In genomic region chr5:37395172-37396030, GRCm38 (mm10) we compare ENCODE assay signal across 22 mouse cellular contexts. TPM values are rescaled to one million over a fixed set of nuclear protein-coding genes. Genes with fewer than 3 reads are reported as not detected.
DNase-seq lines count a peak whose midpoint lies in the region; ATAC-seq and TF ChIP-seq lines count a peak whose summit lies in the region.
"Had no signal": no experiment of that assay in that cellular context is flagged by ENCODE, and none has a peak within 500 bp of the region (broad histone marks: within the 10 kb centered on the region; RNA-seq: fewer than 3 reads in every experiment).

No protein-coding gene starts in this region.

- TF ChIP-seq POLR2A in brain, embryonic 14.5 days (IDR thresholded peaks at IDR 0.05; ENCODE audit: borderline replicate concordance, extremely low read depth, insufficient read depth, insufficient read length, poor library complexity, severe bottlenecking) = no peak

- H3K4me2 ChIP-seq in hindbrain, embryonic 11.5 days (replicated peaks; ENCODE audit: low read depth, low read length) = no peak overlapping the region
- H3K4me2 ChIP-seq in hindbrain, embryonic 13.5 days = no peak overlapping the region
- peak overlapping the region; percentile 7; the same call in 1 of the 2 replicates for H3K4me2 ChIP-seq in midbrain, embryonic 16.5 days (ENCODE audit: low read length)
- H3K4me2 ChIP-seq: heart, embryonic 13.5 days; limb, embryonic 12.5 days; liver, embryonic 15.5 days; neural tube, embryonic 12.5 days had no signal

- no peaks in the 10 kb centered on the region for H3K9me3 ChIP-seq in hindbrain, embryonic 11.5 days (ENCODE audit: control insufficient read depth, low read length)
- 0 out of 2 replicates have a peak, but pooled peaks cover 4% of the 10 kb centered on the region for H3K9me3 ChIP-seq in hindbrain, embryonic 10.5 days
- 0 out of 2 replicates have a peak, but pooled peaks cover 6% of the 10 kb centered on the region for H3K9me3 ChIP-seq in hindbrain, embryonic 13.5 days
- H3K9me3 ChIP-seq in midbrain, embryonic 16.5 days (replicated peaks; ENCODE audit: control insufficient read depth, low read length, poor library complexity, severe bottlenecking) = no peaks in the 10 kb centered on the region
- H3K9me3 ChIP-seq: limb, embryonic 12.5 days; liver, embryonic 15.5 days; neural tube, embryonic 12.5 days had no signal

- no peaks in the 10 kb centered on the region for H3K4me1 ChIP-seq in hindbrain, embryonic 11.5 days (replicated peaks; ENCODE audit: control insufficient read depth, insufficient read depth, low read length)
- no peaks in the 10 kb centered on the region for H3K4me1 ChIP-seq in hindbrain, embryonic 10.5 days (replicated peaks)
- H3K4me1 ChIP-seq in hindbrain, embryonic 13.5 days (replicated peaks) = peaks cover 17% of the 10 kb centered on the region
- peaks cover 8% of the 10 kb centered on the region for H3K4me1 ChIP-seq in midbrain, embryonic 16.5 days (ENCODE audit: control insufficient read depth, insufficient read depth, low read length)
- H3K4me1 ChIP-seq: heart, embryonic 13.5 days; limb, embryonic 12.5 days; neural tube, embryonic 12.5 days had no signal

- TF ChIP-seq CTCF in brain, embryonic 14.5 days (IDR thresholded peaks at IDR 0.05; ENCODE audit: borderline replicate concordance, extremely low read depth, insufficient read depth, insufficient read length) = no peak

- H3K27me3 ChIP-seq in hindbrain, embryonic 11.5 days (ENCODE audit: control insufficient read depth, insufficient read depth, low read length) = no peaks in the 10 kb centered on the region
- no peaks in the 10 kb centered on the region for H3K27me3 ChIP-seq in hindbrain, embryonic 10.5 days (ENCODE audit: insufficient read depth, poor library complexity, severe bottlenecking)
- H3K27me3 ChIP-seq in hindbrain, embryonic 13.5 days = no peaks in the 10 kb centered on the region
- H3K27me3 ChIP-seq in midbrain, embryonic 16.5 days (ENCODE audit: control insufficient read depth, insufficient read depth, low read depth, low read length) = no peaks in the 10 kb centered on the region
- H3K27me3 ChIP-seq: heart, embryonic 13.5 days; limb, embryonic 12.5 days; liver, embryonic 15.5 days; neural tube, embryonic 12.5 days had no signal

- H3K9ac ChIP-seq in hindbrain, embryonic 11.5 days (ENCODE audit: low read depth, low read length) = no peak overlapping the region
- no peak overlapping the region for H3K9ac ChIP-seq in hindbrain, embryonic 13.5 days
- no peak overlapping the region for H3K9ac ChIP-seq in midbrain, embryonic 16.5 days (ENCODE audit: low read depth, low read length)
- H3K9ac ChIP-seq: heart, embryonic 13.5 days; limb, embryonic 12.5 days; liver, embryonic 15.5 days; neural tube, embryonic 12.5 days had no signal

- peak; percentile 3 for DNase-seq in hindbrain, embryonic 11.5 days (ENCODE audit: low spot score)
- DNase-seq in hindbrain, embryonic 10.5 days (ENCODE audit: low spot score) = no peak
- DNase-seq in brain, embryonic 14.5 days (ENCODE audit: low read depth) = peak; percentile 80
- DNase-seq in spleen, postnatal 10 days (ENCODE audit: low spot score in 2 of 2) = no peak
- no peak for DNase-seq in left cerebral cortex, adult 18-20 months (ENCODE audit: low spot score in 2 of 2)
- DNase-seq: adrenal gland, adult 2 months; B cell, adult 2 months; cerebellum, adult 11-12 months; embryo, embryonic 11 days; heart, postnatal 4 days; kidney, adult 8-10 months; layer of hippocampus, postnatal 36 days; lung, postnatal 14 days; thymus, postnatal 25 days had no signal

- H3K27ac ChIP-seq in hindbrain, embryonic 11.5 days (ENCODE audit: low read depth, low read length) = no peak overlapping the region
- H3K27ac ChIP-seq in hindbrain, embryonic 10.5 days = no peak overlapping the region
- H3K27ac ChIP-seq in hindbrain, embryonic 13.5 days = peak overlapping the region; percentile 45
- H3K27ac ChIP-seq in midbrain, embryonic 16.5 days (ENCODE audit: low read length) = peak overlapping the region; percentile 15; the same call in 1 of the 2 replicates
- H3K27ac ChIP-seq: heart, embryonic 13.5 days; limb, embryonic 12.5 days; liver, embryonic 15.5 days; neural tube, embryonic 12.5 days; stomach, postnatal 0 days had no signal

- no peak overlapping the region for H3K4me3 ChIP-seq in hindbrain, embryonic 11.5 days (ENCODE audit: low read depth, low read length)
- H3K4me3 ChIP-seq in hindbrain, embryonic 10.5 days = no peak overlapping the region
- no peak overlapping the region for H3K4me3 ChIP-seq in hindbrain, embryonic 13.5 days
- no peak overlapping the region for H3K4me3 ChIP-seq in midbrain, embryonic 16.5 days (ENCODE audit: low read depth, low read length)
- H3K4me3 ChIP-seq: heart, embryonic 13.5 days; limb, embryonic 12.5 days; liver, embryonic 15.5 days; neural tube, embryonic 12.5 days had no signal

- ATAC-seq in hindbrain, embryonic 11.5 days (ENCODE audit: low FRiP score) = peak; percentile 56; the same call in 1 of the 2 replicates
- peak; percentile 68 for ATAC-seq in hindbrain, embryonic 13.5 days (ENCODE audit: low FRiP score)
- peak; percentile 84 for ATAC-seq in midbrain, embryonic 16.5 days
- ATAC-seq in megakaryocyte, adult 5-6 weeks (ENCODE audit: poor library complexity, severe bottlenecking) = no peak

- H3K36me3 ChIP-seq in hindbrain, embryonic 11.5 days (ENCODE audit: control insufficient read depth, insufficient read depth, low read length) = no peaks in the 10 kb centered on the region
- H3K36me3 ChIP-seq in hindbrain, embryonic 10.5 days = peaks cover 70% of the 10 kb centered on the region
- no peaks in the 10 kb centered on the region for H3K36me3 ChIP-seq in hindbrain, embryonic 13.5 days
- H3K36me3 ChIP-seq in midbrain, embryonic 16.5 days (ENCODE audit: control insufficient read depth, insufficient read depth, low read length) = no peaks in the 10 kb centered on the region
- H3K36me3 ChIP-seq: liver, embryonic 15.5 days had no signal

- WGBS in hindbrain, embryonic 11.5 days = 75% methylated on average over 22 of the region's 22 CpGs
- WGBS in hindbrain, embryonic 10.5 days = 77% methylated on average over 22 of the region's 22 CpGs
- WGBS in hindbrain, embryonic 13.5 days = 45% methylated on average over 22 of the region's 22 CpGs
- WGBS in midbrain, embryonic 16.5 days = 33% methylated on average over 22 of the region's 22 CpGs

RNA-seq across cellular contexts. Expression of gene Evc2, which starts 57.1 kb away (rescaled TPM):
- polyA plus RNA-seq in hindbrain, embryonic 11.5 days (2014; fragmentation: Nextera tagmentation; extraction: Ambion mirVana) = 7.7 and 8.1 TPM in 2 replicates
- polyA plus RNA-seq in hindbrain, embryonic 10.5 days (2016; fragmentation: Nextera tagmentation; extraction: Ambion mirVana) = 13.6 and 16.6 TPM in 2 replicates
- 8.8 and 13.5 TPM in 2 replicates for polyA plus RNA-seq in brain, embryonic 14.5 days (2012; rRNA removed)
- polyA plus RNA-seq in hindbrain, embryonic 13.5 days (2015; fragmentation: Nextera tagmentation; extraction: Ambion mirVana) = 4.9 TPM in 2 replicates
- polyA plus RNA-seq in midbrain, embryonic 16.5 days (2015; fragmentation: Nextera tagmentation; extraction: Ambion mirVana) = 5.0 and 5.3 TPM in 2 replicates
- total RNA-seq in megakaryocyte, adult 5-6 weeks (2015) = not detected in 2 replicates
- not detected in 2 replicates for total RNA-seq in megakaryocyte, adult 5-6 weeks (2017)
- 10 to 100 TPM; 15.8 to 17.5 TPM for total RNA-seq in left cerebral cortex, adult 18-20 months (2021)

RNA-seq across cellular contexts. Expression of gene Evc, which starts 58.7 kb away (rescaled TPM):
- 9.5 TPM in 2 replicates for polyA plus RNA-seq in hindbrain, embryonic 11.5 days (2014; fragmentation: Nextera tagmentation; extraction: Ambion mirVana)
- 20.0 and 22.1 TPM in 2 replicates for polyA plus RNA-seq in hindbrain, embryonic 10.5 days (2016; fragmentation: Nextera tagmentation; extraction: Ambion mirVana)
- 12.4 and 16.2 TPM in 2 replicates for polyA plus RNA-seq in brain, embryonic 14.5 days (2012; rRNA removed)
- polyA plus RNA-seq in hindbrain, embryonic 13.5 days (2015; fragmentation: Nextera tagmentation; extraction: Ambion mirVana) = 5.1 and 5.4 TPM in 2 replicates
- polyA plus RNA-seq in midbrain, embryonic 16.5 days (2015; fragmentation: Nextera tagmentation; extraction: Ambion mirVana) = 3.5 and 3.6 TPM in 2 replicates
- not detected in 2 replicates for total RNA-seq in megakaryocyte, adult 5-6 weeks (2015)
- 0.53 TPM in 1 of 2 replicates, not detected in the other for total RNA-seq in megakaryocyte, adult 5-6 weeks (2017)
- 10 to 100 TPM in 1 of 2 experiments, 1 to 10 TPM in 1; 9.5 to 10.7 TPM for total RNA-seq in left cerebral cortex, adult 18-20 months (2021)

Comparison
In these comparisons a context has a peak if more than half of its experiments do, and no peak if none do; other contexts are left out.
1. DNase-seq: peak in hindbrain, embryonic 11.5 days (single experiment) and brain, embryonic 14.5 days (single experiment); none in hindbrain, embryonic 10.5 days (single experiment), spleen, postnatal 10 days (0 of 2) and left cerebral cortex, adult 18-20 months (0 of 2).
2. H3K27ac ChIP-seq: peak in hindbrain, embryonic 13.5 days (single experiment) and midbrain, embryonic 16.5 days (single experiment); none in hindbrain, embryonic 11.5 days (single experiment) and hindbrain, embryonic 10.5 days (single experiment).